Mouse (Mus musculus): ENCODE measurements around the gene Acp1. TPM values are rescaled to one million over a fixed set of nuclear protein-coding genes. Genes with fewer than 3 reads are reported as not detected.
A peak's percentile ranks its signal among the peaks of the same experiment; 100 is the strongest.

The Acp1 gene
- polyA plus RNA-seq, 1 experiment from 2014 or later = 145 TPM

GRCm38 (mm10) chr12:30912048-30912381, 626 bp upstream of the Acp1 start:
- H3K4me2 ChIP-seq (ENCODE audit: low read depth, low read length) = peak overlapping the region; percentile 88

GRCm38 (mm10) chr12:30910860-30911259, 529 bp downstream of the Acp1 start:
- Histone ChIP-seq H3K27ac (replicated peaks; ENCODE audit: low read depth, low read length) (peak overlapping the region; percentile 80), H3K36me3 (ENCODE audit: control insufficient read depth, insufficient read depth, low read length) (no peaks in the 10 kb centered on the region; the same call in 1 of the 2 replicates), H3K4me2 (ENCODE audit: low read depth, low read length) (peak overlapping the region; percentile 89), H3K4me3 (ENCODE audit: low read depth, low read length) (peak overlapping the region; percentile 76), H3K4me1 (ENCODE audit: control insufficient read depth, insufficient read depth, low read length) (peaks cover 13% of the 10 kb centered on the region), H3K9ac (ENCODE audit: low read depth, low read length) (peak overlapping the region; percentile 92), H3K27me3 (replicated peaks; ENCODE audit: control insufficient read depth, insufficient read depth, low read length) (no peaks in the 10 kb centered on the region), H3K9me3 (ENCODE audit: control insufficient read depth, low read length) (no peaks in the 10 kb centered on the region)
- ATAC-seq (ENCODE audit: low read depth) = no peak
- peak; percentile 27 for DNase-seq (ENCODE audit: low spot score)
- 19% methylated on average over 8 of the region's 8 CpGs for WGBS

More at GRCm38 (mm10) chr12:30912048-30912381, 626 bp upstream of the Acp1 start:
- WGBS = under 1% methylated on average over 18 of the region's 19 CpGs
- ATAC-seq (ENCODE audit: low read depth) (peak; percentile 84), DNase-seq (ENCODE audit: low spot score) (peak; percentile 67)
- Histone ChIP-seq H3K9ac (ENCODE audit: low read depth, low read length) (peak overlapping the region; percentile 92), H3K4me1 (ENCODE audit: control insufficient read depth, insufficient read depth, low read length) (peaks cover 13% of the 10 kb centered on the region), H3K9me3 (ENCODE audit: control insufficient read depth, low read length) (peaks cover 5% of the 10 kb centered on the region; the same call in 1 of the 2 replicates), H3K4me3 (ENCODE audit: low read depth, low read length) (peak overlapping the region; percentile 76), H3K36me3 (ENCODE audit: control insufficient read depth, insufficient read depth, low read length) (no peaks in the 10 kb centered on the region), H3K27ac (replicated peaks; ENCODE audit: low read depth, low read length) (no peak overlapping the region), H3K27me3 (replicated peaks; ENCODE audit: control insufficient read depth, insufficient read depth, low read length) (no peaks in the 10 kb centered on the region)

DNA sequence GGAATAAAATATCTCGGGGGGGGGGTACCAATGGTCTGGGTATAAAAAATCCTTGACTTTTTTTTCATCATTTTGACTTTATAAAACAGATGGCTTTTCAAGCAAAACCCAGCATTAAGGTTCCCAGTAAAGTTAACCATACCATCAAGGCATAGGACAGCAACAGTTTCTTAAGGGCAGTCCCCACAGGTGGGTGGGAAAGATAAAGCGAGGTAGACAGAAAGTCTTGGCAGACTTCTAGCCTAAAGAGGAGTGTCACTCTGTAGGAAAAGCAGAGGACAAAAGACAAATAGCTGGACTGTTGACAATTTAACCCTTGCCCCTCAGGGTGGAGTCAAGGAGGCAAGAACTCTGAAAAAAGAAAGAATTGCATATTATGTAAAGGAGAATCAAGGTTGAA, 1.5 kb downstream of the Acp1 start:
- no peak overlapping the region for H3K4me3 ChIP-seq (ENCODE audit: low read depth, low read length)
- ATAC-seq (ENCODE audit: low read depth) (no peak), DNase-seq (ENCODE audit: low spot score) (no peak)
- peak overlapping the region; percentile 89; the same call in 1 of the 2 replicates for H3K4me2 ChIP-seq (ENCODE audit: low read depth, low read length)
- no peak overlapping the region for H3K9ac ChIP-seq (ENCODE audit: low read depth, low read length)
- no peaks in the 10 kb centered on the region for H3K27me3 ChIP-seq (replicated peaks; ENCODE audit: control insufficient read depth, insufficient read depth, low read length)
- H3K9me3 ChIP-seq (ENCODE audit: control insufficient read depth, low read length) = no peaks in the 10 kb centered on the region
- H3K4me1 ChIP-seq (ENCODE audit: control insufficient read depth, insufficient read depth, low read length) = peaks cover 13% of the 10 kb centered on the region
- peaks cover 2% of the 10 kb centered on the region; the same call in 1 of the 2 replicates for H3K36me3 ChIP-seq (ENCODE audit: control insufficient read depth, insufficient read depth, low read length)
- no peak overlapping the region for H3K27ac ChIP-seq (replicated peaks; ENCODE audit: low read depth, low read length)
- 92% methylated on average over 2 of the region's 2 CpGs for WGBS

DNA sequence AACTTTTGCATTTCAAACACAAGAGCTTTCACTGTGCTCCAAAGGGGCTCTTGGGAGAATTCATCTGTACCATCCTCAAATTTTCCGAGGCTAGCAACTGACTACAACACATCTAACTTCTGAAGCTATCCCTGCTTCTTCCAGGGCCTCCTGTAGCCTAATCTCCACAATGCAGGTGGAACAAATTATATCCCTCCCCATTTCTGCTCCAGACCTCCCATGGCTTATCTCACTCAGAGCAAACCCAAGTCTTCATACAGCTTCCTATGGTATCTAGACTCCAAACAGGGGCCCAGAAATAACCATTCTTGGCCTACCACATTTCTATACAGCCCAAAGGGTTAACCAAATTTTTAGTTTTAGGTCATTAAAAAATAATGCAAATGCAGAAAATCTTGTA, 2.7 kb downstream of the Acp1 start:
- DNase-seq (ENCODE audit: low spot score) (no peak), ATAC-seq (ENCODE audit: low read depth) (no peak)
- peaks cover 11% of the 10 kb centered on the region; the same call in 1 of the 2 replicates for H3K36me3 ChIP-seq (ENCODE audit: control insufficient read depth, insufficient read depth, low read length)
- no peak overlapping the region for H3K4me2 ChIP-seq (ENCODE audit: low read depth, low read length)
- H3K4me1 ChIP-seq (ENCODE audit: control insufficient read depth, insufficient read depth, low read length) = peaks cover 13% of the 10 kb centered on the region
- H3K4me3 ChIP-seq (ENCODE audit: low read depth, low read length) = no peak overlapping the region
- H3K9ac ChIP-seq (ENCODE audit: low read depth, low read length) = no peak overlapping the region
- H3K9me3 ChIP-seq (ENCODE audit: control insufficient read depth, low read length) = no peaks in the 10 kb centered on the region
- no peaks in the 10 kb centered on the region for H3K27me3 ChIP-seq (replicated peaks; ENCODE audit: control insufficient read depth, insufficient read depth, low read length)
- H3K27ac ChIP-seq (replicated peaks; ENCODE audit: low read depth, low read length) = no peak overlapping the region
- 90% methylated on average over 1 of the region's 1 CpGs for WGBS

DNA sequence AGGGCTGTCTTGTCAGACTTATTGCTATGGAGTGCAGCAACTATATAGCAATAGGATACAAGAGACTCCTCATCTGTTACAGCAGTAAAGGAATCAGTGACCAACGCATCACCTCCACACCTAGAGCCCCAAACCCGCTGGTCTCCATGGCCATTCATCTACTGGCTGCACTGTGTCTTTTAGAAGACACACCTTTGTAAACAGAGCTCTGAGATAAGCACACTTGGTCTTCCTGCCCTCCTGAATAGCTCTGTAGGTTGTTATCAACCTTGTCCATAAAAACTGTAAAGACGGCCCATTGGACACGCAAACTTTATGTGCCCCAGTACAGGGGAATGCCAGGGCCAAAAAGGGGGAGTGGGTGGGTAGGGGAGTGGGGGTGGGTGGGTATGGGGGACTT, 14.3 kb downstream of the Acp1 start:
- peaks cover 20% of the 10 kb centered on the region; the same call in 1 of the 2 replicates for H3K36me3 ChIP-seq (ENCODE audit: control insufficient read depth, insufficient read depth, low read length)
- no peak overlapping the region for H3K4me3 ChIP-seq (ENCODE audit: low read depth, low read length)
- 93% methylated on average over 4 of the region's 4 CpGs for WGBS
- H3K4me1 ChIP-seq (ENCODE audit: control insufficient read depth, insufficient read depth, low read length) = no peaks in the 10 kb centered on the region
- H3K27ac ChIP-seq (replicated peaks; ENCODE audit: low read depth, low read length) = no peak overlapping the region
- DNase-seq (ENCODE audit: low spot score) (no peak), ATAC-seq (ENCODE audit: low read depth) (no peak)
- H3K4me2 ChIP-seq (ENCODE audit: low read depth, low read length) = no peak overlapping the region
- no peaks in the 10 kb centered on the region for H3K9me3 ChIP-seq (ENCODE audit: control insufficient read depth, low read length)
- no peak overlapping the region for H3K9ac ChIP-seq (ENCODE audit: low read depth, low read length)
- H3K27me3 ChIP-seq (replicated peaks; ENCODE audit: control insufficient read depth, insufficient read depth, low read length) = no peaks in the 10 kb centered on the region

DNA sequence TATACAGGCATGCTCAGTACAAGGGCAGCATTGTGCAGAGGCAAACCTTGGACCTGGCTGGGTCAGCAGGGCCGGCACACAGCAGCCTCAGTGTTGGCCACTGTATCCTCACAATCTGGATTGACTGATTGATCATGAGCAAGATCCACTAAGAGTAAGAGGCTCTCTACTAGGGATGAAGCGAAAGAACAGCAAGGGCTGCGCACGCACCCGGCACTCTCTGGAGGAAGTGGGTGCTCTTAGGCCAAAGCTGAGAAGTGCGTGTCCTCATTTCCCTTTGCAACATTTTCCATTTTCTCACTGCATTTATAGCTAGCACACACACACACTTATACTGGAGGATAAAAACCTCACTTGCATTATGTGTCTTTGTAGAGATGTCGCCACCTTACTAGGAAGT, 20.0 kb downstream of the Acp1 start:
- WGBS = 78% methylated on average over 7 of the region's 7 CpGs
- H3K4me2 ChIP-seq (ENCODE audit: low read depth, low read length) = no peak overlapping the region
- no peak overlapping the region for H3K4me3 ChIP-seq (ENCODE audit: low read depth, low read length)
- no peak for DNase-seq (ENCODE audit: low spot score)
- H3K9ac ChIP-seq (ENCODE audit: low read depth, low read length) = no peak overlapping the region
- H3K27me3 ChIP-seq (replicated peaks; ENCODE audit: control insufficient read depth, insufficient read depth, low read length) = no peaks in the 10 kb centered on the region
- H3K9me3 ChIP-seq (ENCODE audit: control insufficient read depth, low read length) = no peaks in the 10 kb centered on the region
- no peaks in the 10 kb centered on the region for H3K4me1 ChIP-seq (ENCODE audit: control insufficient read depth, insufficient read depth, low read length)
- no peak overlapping the region for H3K27ac ChIP-seq (replicated peaks; ENCODE audit: low read depth, low read length)
- no peak for ATAC-seq (ENCODE audit: low read depth)
- H3K36me3 ChIP-seq (ENCODE audit: control insufficient read depth, insufficient read depth, low read length) = peaks cover 1% of the 10 kb centered on the region; the same call in 1 of the 2 replicates

- Histone ChIP-seq H3K27ac (replicated peaks; ENCODE audit: low read depth, low read length) (no peak overlapping the region), H3K4me1 (ENCODE audit: control insufficient read depth, insufficient read depth, low read length) (no peaks in the 10 kb centered on the region), H3K9ac (ENCODE audit: low read depth, low read length) (no peak overlapping the region), H3K27me3 (replicated peaks; ENCODE audit: control insufficient read depth, insufficient read depth, low read length) (peaks cover 11% of the 10 kb centered on the region), H3K36me3 (ENCODE audit: control insufficient read depth, insufficient read depth, low read length) (no peaks in the 10 kb centered on the region; the same call in 1 of the 2 replicates), H3K9me3 (ENCODE audit: control insufficient read depth, low read length) (no peaks in the 10 kb centered on the region), H3K4me3 (ENCODE audit: low read depth, low read length) (no peak overlapping the region), H3K4me2 (ENCODE audit: low read depth, low read length) (no peak overlapping the region)
- WGBS = 33% methylated on average over 5 of the region's 5 CpGs
- DNase-seq (ENCODE audit: low spot score) (peak; percentile 75), ATAC-seq (ENCODE audit: low read depth) (peak; percentile 57; the same call in 1 of the 2 replicates)
Observed at GRCm38 (mm10) chr12:30890067-30890466, 21.3 kb downstream of the Acp1 start.

DNA sequence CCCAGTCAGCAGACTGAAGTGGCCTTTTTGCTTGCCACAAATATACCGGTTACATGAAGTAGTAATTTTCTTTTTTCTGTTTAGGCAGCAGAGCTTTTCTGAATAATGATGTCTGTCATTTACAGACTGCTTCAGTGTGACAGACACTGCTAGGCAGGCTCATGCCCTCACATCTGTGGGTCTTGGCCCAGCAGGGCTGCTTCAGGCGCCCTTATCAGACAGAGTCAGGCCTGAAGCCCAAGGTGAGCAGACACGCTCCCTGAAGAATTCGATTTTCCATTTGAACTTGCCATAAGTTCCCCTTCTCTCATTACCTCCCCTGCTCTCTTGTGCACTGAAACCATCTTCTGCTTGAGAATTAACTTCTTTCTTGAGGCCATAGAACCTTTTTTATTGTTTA, 23.4 kb downstream of the Acp1 start:
- no peaks in the 10 kb centered on the region for H3K9me3 ChIP-seq (ENCODE audit: control insufficient read depth, low read length)
- no peak overlapping the region for H3K27ac ChIP-seq (replicated peaks; ENCODE audit: low read depth, low read length)
- no peak overlapping the region for H3K9ac ChIP-seq (ENCODE audit: low read depth, low read length)
- H3K4me3 ChIP-seq (ENCODE audit: low read depth, low read length) = no peak overlapping the region
- peaks cover 31% of the 10 kb centered on the region for H3K27me3 ChIP-seq (replicated peaks; ENCODE audit: control insufficient read depth, insufficient read depth, low read length)
- 0 out of 2 replicates have a peak, but pooled peaks cover 7% of the 10 kb centered on the region for H3K4me1 ChIP-seq (ENCODE audit: control insufficient read depth, insufficient read depth, low read length)
- no peak overlapping the region for H3K4me2 ChIP-seq (ENCODE audit: low read depth, low read length)
- no peaks in the 10 kb centered on the region for H3K36me3 ChIP-seq (ENCODE audit: control insufficient read depth, insufficient read depth, low read length)
- no peak for ATAC-seq (ENCODE audit: low read depth)
- no peak for DNase-seq (ENCODE audit: low spot score)
- WGBS = 91% methylated on average over 4 of the region's 4 CpGs

GRCm38 (mm10) chr12:30885891-30886290, 25.5 kb downstream of the Acp1 start:
- peaks cover 44% of the 10 kb centered on the region for H3K27me3 ChIP-seq (replicated peaks; ENCODE audit: control insufficient read depth, insufficient read depth, low read length)
- ATAC-seq (ENCODE audit: low read depth) (no peak), DNase-seq (ENCODE audit: low spot score) (no peak)
- no peak overlapping the region for H3K4me2 ChIP-seq (ENCODE audit: low read depth, low read length)
- 60% methylated on average over 6 of the region's 6 CpGs for WGBS
- 0 out of 2 replicates have a peak, but pooled peaks cover 7% of the 10 kb centered on the region for H3K4me1 ChIP-seq (ENCODE audit: control insufficient read depth, insufficient read depth, low read length)
- no peak overlapping the region for H3K9ac ChIP-seq (ENCODE audit: low read depth, low read length)
- no peaks in the 10 kb centered on the region for H3K9me3 ChIP-seq (ENCODE audit: control insufficient read depth, low read length)
- no peaks in the 10 kb centered on the region for H3K36me3 ChIP-seq (ENCODE audit: control insufficient read depth, insufficient read depth, low read length)
- H3K27ac ChIP-seq (replicated peaks; ENCODE audit: low read depth, low read length) = no peak overlapping the region
- H3K4me3 ChIP-seq (ENCODE audit: low read depth, low read length) = no peak overlapping the region
